Mouse (Mus musculus): ENCODE data around the gene Pim3. TPM values are rescaled to one million over a fixed set of nuclear protein-coding genes. Genes with fewer than 3 reads are reported as not detected.

The Pim3 gene
- total RNA-seq, 2 experiments from 2014 or later = 24.1 to 37.3 TPM

Other genes with a start within 250 kb of the Pim3 start
- gene Brd1, start 128.0 kb upstream of the Pim3 start, total RNA-seq (2021) = 10 to 100 TPM; 25.1 to 26.8 TPM
- gene Zbed4, start 110.5 kb upstream of the Pim3 start, total RNA-seq (2021) = 10 to 100 TPM; 15.0 to 15.3 TPM
- gene Alg12, start 42.9 kb upstream of the Pim3 start, total RNA-seq (2021) = 1 to 10 TPM; 4.2 to 4.8 TPM
- gene Creld2, start 42.5 kb upstream of the Pim3 start, total RNA-seq (2021) = 10 to 100 TPM in 1 of 2 experiments, 1 to 10 TPM in 1; 6.9 to 10.3 TPM
- not detected for gene Ttll8, start 92.2 kb downstream of the Pim3 start, total RNA-seq (2021)
- not detected for gene Mlc1, start 116.8 kb downstream of the Pim3 start, total RNA-seq (2021)
- gene Mov10l1, start 120.7 kb downstream of the Pim3 start, total RNA-seq (2021) = not detected
- not detected for gene Panx2, start 197.5 kb downstream of the Pim3 start, total RNA-seq (2021)
- gene Trabd, start 212.9 kb downstream of the Pim3 start, total RNA-seq (2021) = 10 to 100 TPM; 31.6 to 36.1 TPM
- gene Selenoo, start 226.9 kb downstream of the Pim3 start, total RNA-seq (2021) = 10 to 100 TPM; 14.7 to 15.5 TPM

All from gastrocnemius, adult 18-20 months (tissue).